In genomic region chr17:34590154-34590987, GRCm38 (mm10) we compare ENCODE assay signal across 8 mouse cellular contexts. TPM values are rescaled to one million over a fixed set of nuclear protein-coding genes. Genes with fewer than 3 reads are reported as not detected.
A peak's percentile ranks its signal among the peaks of the same experiment; 100 is the strongest.
DNase-seq lines count a peak whose midpoint lies in the region; ATAC-seq and TF ChIP-seq lines count a peak whose summit lies in the region.

No protein-coding gene starts in this region.

- TF ChIP-seq CTCF in lung, adult 2 months (IDR thresholded peaks at IDR 0.05; ENCODE audit: insufficient read depth, low read length), result no peak
- no peak for TF ChIP-seq CTCF in midbrain, postnatal 0 days (IDR thresholded peaks at IDR 0.05)

- WGBS in lung, adult 2 months, result 60% methylated on average over 15 of the region's 15 CpGs
- WGBS in embryonic facial prominence, embryonic 12.5 days, result 64% methylated on average over 15 of the region's 15 CpGs
- WGBS in midbrain, postnatal 0 days, result 58% methylated on average over 15 of the region's 15 CpGs

- H3K36me3 ChIP-seq in embryonic facial prominence, embryonic 12.5 days, result peaks cover 15% of the 10 kb centered on the region
- peaks cover 6% of the 10 kb centered on the region for H3K36me3 ChIP-seq in midbrain, postnatal 0 days (ENCODE audit: insufficient read depth, low read length)

- no peak for ATAC-seq in embryonic facial prominence, embryonic 12.5 days (ENCODE audit: insufficient number of reproducible peaks, insufficient read depth, low FRiP score, low TSS enrichment)
- no peak for ATAC-seq in midbrain, postnatal 0 days (ENCODE audit: low FRiP score)

- H3K4me2 ChIP-seq in embryonic facial prominence, embryonic 12.5 days (replicated peaks), result peak overlapping the region; percentile 20
- H3K4me2 ChIP-seq in midbrain, postnatal 0 days (ENCODE audit: low read depth, low read length, poor library complexity, severe bottlenecking), result peak overlapping the region; percentile 97

- peak overlapping the region; percentile 99 for H3K27ac ChIP-seq in embryonic facial prominence, embryonic 12.5 days
- H3K27ac ChIP-seq in midbrain, postnatal 0 days (ENCODE audit: low read depth, low read length), result peak overlapping the region; percentile 98; the same call in 1 of the 2 replicates

- H3K27me3 ChIP-seq in embryonic facial prominence, embryonic 12.5 days, result no peaks in the 10 kb centered on the region
- H3K27me3 ChIP-seq in midbrain, postnatal 0 days (ENCODE audit: insufficient read depth, low read length), result no peaks in the 10 kb centered on the region

- peak overlapping the region; percentile 55 for H3K4me3 ChIP-seq in lung, adult 2 months (replicated peaks; ENCODE audit: extremely low read depth, low read depth, low read length)
- no peak overlapping the region for H3K4me3 ChIP-seq in embryonic facial prominence, embryonic 12.5 days
- no peak overlapping the region for H3K4me3 ChIP-seq in midbrain, postnatal 0 days (ENCODE audit: low read depth, low read length)

- peak overlapping the region; percentile 24; the same call in 1 of the 2 replicates for H3K9ac ChIP-seq in embryonic facial prominence, embryonic 12.5 days
- 0 out of 2 replicates have a peak overlapping the region, but pooled peaks have one; percentile 92 for H3K9ac ChIP-seq in midbrain, postnatal 0 days (replicated peaks; ENCODE audit: low read length, poor library complexity, severe bottlenecking)

- no peak for TF ChIP-seq POLR2A in lung, adult 2 months (IDR thresholded peaks at IDR 0.05; ENCODE audit: borderline replicate concordance, extremely low read depth, low read depth, low read length)

- H3K4me1 ChIP-seq in lung, adult 2 months (ENCODE audit: control insufficient read depth, insufficient read depth, low read length), result peaks cover 19% of the 10 kb centered on the region
- H3K4me1 ChIP-seq in embryonic facial prominence, embryonic 12.5 days, result peaks cover 67% of the 10 kb centered on the region
- peaks cover 38% of the 10 kb centered on the region for H3K4me1 ChIP-seq in midbrain, postnatal 0 days (ENCODE audit: insufficient read depth, low read length)

- no peak for DNase-seq in lung, adult 2 months
- no peak for DNase-seq in lung, postnatal 10 days
- DNase-seq in induced T-regulatory cell, adult 2 months (ENCODE audit: low read depth), result peak; percentile 39
- no peak for DNase-seq in midbrain, postnatal 0 days (ENCODE audit: low spot score)
- no peak for DNase-seq in c-Kit-positive CD71-positive TER-119-positive erythroid progenitor cells, embryonic 14.5 days (ENCODE audit: low spot score)
- no peak for DNase-seq in embryo, embryonic 9.5 days (ENCODE audit: extremely low spot score)
- no peak for DNase-seq in adipocyte (ENCODE audit: low spot score)

- no peaks in the 10 kb centered on the region for H3K9me3 ChIP-seq in embryonic facial prominence, embryonic 12.5 days
- no peaks in the 10 kb centered on the region for H3K9me3 ChIP-seq in midbrain, postnatal 0 days (ENCODE audit: low read length)

RNA-seq across cellular contexts. Expression of gene Pbx2, which starts 0.7 kb away (rescaled TPM):
- polyA plus RNA-seq in lung, adult 2 months (2012; rRNA removed), result 87.8 and 88.3 TPM in 2 replicates
- polyA plus RNA-seq in embryonic facial prominence, embryonic 12.5 days (2016; fragmentation: Nextera tagmentation; extraction: Ambion mirVana), result 25.1 and 28.0 TPM in 2 replicates
- total RNA-seq in midbrain, postnatal 0 days (2014; rRNA removed), result 84.8 and 95.6 TPM in 2 replicates
- polyA plus RNA-seq in midbrain, postnatal 0 days (2015; fragmentation: Nextera tagmentation; extraction: Ambion mirVana), result 9.5 and 9.6 TPM in 2 replicates

RNA-seq across cellular contexts. Expression of gene Gpsm3, which starts 0.8 kb away (rescaled TPM):
- polyA plus RNA-seq in lung, adult 2 months (2012; rRNA removed), result 32.2 and 35.6 TPM in 2 replicates
- polyA plus RNA-seq in embryonic facial prominence, embryonic 12.5 days (2016; fragmentation: Nextera tagmentation; extraction: Ambion mirVana), result 3.5 and 6.3 TPM in 2 replicates
- 1.2 and 4.4 TPM in 2 replicates for total RNA-seq in midbrain, postnatal 0 days (2014; rRNA removed)
- 5.5 and 6.9 TPM in 2 replicates for polyA plus RNA-seq in midbrain, postnatal 0 days (2015; fragmentation: Nextera tagmentation; extraction: Ambion mirVana)

RNA-seq across cellular contexts. Expression of gene Ager, which starts 7.3 kb away (rescaled TPM):
- polyA plus RNA-seq in lung, adult 2 months (2012; rRNA removed), result 1,792 and 1,921 TPM in 2 replicates
- 3.1 and 3.5 TPM in 2 replicates for polyA plus RNA-seq in embryonic facial prominence, embryonic 12.5 days (2016; fragmentation: Nextera tagmentation; extraction: Ambion mirVana)
- 1.7 and 2.1 TPM in 2 replicates for total RNA-seq in midbrain, postnatal 0 days (2014; rRNA removed)
- 1.6 and 2.0 TPM in 2 replicates for polyA plus RNA-seq in midbrain, postnatal 0 days (2015; fragmentation: Nextera tagmentation; extraction: Ambion mirVana)

RNA-seq across cellular contexts. Expression of gene Rnf5, which starts 13.1 kb away (rescaled TPM):
- 52.0 and 83.7 TPM in 2 replicates for polyA plus RNA-seq in lung, adult 2 months (2012; rRNA removed)
- polyA plus RNA-seq in embryonic facial prominence, embryonic 12.5 days (2016; fragmentation: Nextera tagmentation; extraction: Ambion mirVana), result 139 TPM in 2 replicates
- 57.6 and 59.0 TPM in 2 replicates for total RNA-seq in midbrain, postnatal 0 days (2014; rRNA removed)
- polyA plus RNA-seq in midbrain, postnatal 0 days (2015; fragmentation: Nextera tagmentation; extraction: Ambion mirVana), result 236 and 242 TPM in 2 replicates

RNA-seq across cellular contexts. Expression of gene Agpat1, which starts 13.7 kb away (rescaled TPM):
- polyA plus RNA-seq in lung, adult 2 months (2012; rRNA removed), result 172 TPM in 2 replicates
- 54.8 and 62.8 TPM in 2 replicates for polyA plus RNA-seq in embryonic facial prominence, embryonic 12.5 days (2016; fragmentation: Nextera tagmentation; extraction: Ambion mirVana)
- total RNA-seq in midbrain, postnatal 0 days (2014; rRNA removed), result 265 and 383 TPM in 2 replicates
- polyA plus RNA-seq in midbrain, postnatal 0 days (2015; fragmentation: Nextera tagmentation; extraction: Ambion mirVana), result 103 and 106 TPM in 2 replicates

Comparison
In these comparisons a context has a peak if more than half of its experiments do, and no peak if none do; other contexts are left out.
1. RNA of gene Ager, which starts 7.3 kb away (polyA plus RNA-seq): 1,792 to 1,921 TPM in lung, adult 2 months; 3.1 to 3.5 TPM in embryonic facial prominence, embryonic 12.5 days and 1.6 to 2.0 TPM in midbrain, postnatal 0 days; every median in the first group is over 100 times any median in the second.